Mouse (Mus musculus) ES-E14 (cell line): ENCODE data around the gene Nav2. TPM values are rescaled to one million over a fixed set of nuclear protein-coding genes. Genes with fewer than 3 reads are reported as not detected.

Experiments
- DNase-seq: peaks from one replicate; pipeline ENCODE4 v3.0.0-alpha.2; 2013; ENCODE audit warnings: low read depth, low spot score
- H3K27ac ChIP-seq: 2 replicates; pipeline ENCODE4 v1.5.1; 2012; ENCODE audit warnings: low read depth, mild to moderate bottlenecking, low read length, moderate library complexity, mixed read lengths; ENCODE audit not compliant: poor library complexity, insufficient read depth, severe bottlenecking
- H3K36me3 ChIP-seq: 2 replicates; pipeline ENCODE4 v1.6.1; 2012; ENCODE audit warnings: mild to moderate bottlenecking, low read length, moderate library complexity, mixed read lengths; ENCODE audit not compliant: control insufficient read depth, poor library complexity, insufficient read depth, severe bottlenecking
- H3K4me1 ChIP-seq, 2 experiments: fragments of 150-350 bp in 1 of 2; sonication (generic) in 1 of 2; 2 replicates each; pipeline ENCODE4 v1.6.1; 2012; ENCODE audit warnings: low read length in 2 of 2, mild to moderate bottlenecking in 1 of 2, mixed read lengths in 1 of 2; ENCODE audit not compliant: control insufficient read depth in 2 of 2, insufficient read depth in 2 of 2, poor library complexity in 1 of 2
- H3K4me3 ChIP-seq, 2 experiments: fragments of 150-350 bp in 1 of 2; sonication (generic) in 1 of 2; 2 replicates each; pipeline ENCODE4 v1.5.1; 2012; ENCODE audit warnings: low read length in 2 of 2, low read depth in 1 of 2, mild to moderate bottlenecking in 1 of 2, mixed read lengths in 1 of 2; ENCODE audit not compliant: insufficient read depth in 1 of 2, poor library complexity in 1 of 2, severe bottlenecking in 1 of 2
- H3K9ac ChIP-seq: 2 replicates; pipeline ENCODE4 v1.6.1; 2012; ENCODE audit warnings: low read depth, mild to moderate bottlenecking, low read length, mixed read lengths; ENCODE audit not compliant: poor library complexity, insufficient read depth, severe bottlenecking
- H3K9me3 ChIP-seq: fragments of 150-350 bp; sonication (generic); 2 replicates; pipeline ENCODE4 v1.6.1; 2012; ENCODE audit warnings: low read depth, mild to moderate bottlenecking, low read length; ENCODE audit not compliant: control insufficient read depth, insufficient read depth
- CHD2 ChIP-seq: IDR thresholded peaks from 2 replicates; pipeline ENCODE4 v1.6.1; 2014; ENCODE audit warnings: mild to moderate bottlenecking, low read depth, low read length, inconsistent platforms
- HCFC1 ChIP-seq: IDR thresholded peaks from 2 replicates; pipeline ENCODE4 v1.6.1; 2012; ENCODE audit warnings: low read length, inconsistent platforms, borderline replicate concordance; ENCODE audit not compliant: insufficient read depth
- MAFK ChIP-seq: IDR thresholded peaks from 2 replicates; pipeline ENCODE4 v1.6.1; 2014; ENCODE audit warnings: mild to moderate bottlenecking, low read depth, low read length, inconsistent platforms; ENCODE audit not compliant: insufficient read depth
- ZC3H11A ChIP-seq: IDR thresholded peaks from 2 replicates; pipeline ENCODE4 v1.6.1; 2012; ENCODE audit warnings: low read depth, mild to moderate bottlenecking, inconsistent platforms, low read length, borderline replicate concordance
- ZNF384 ChIP-seq: IDR thresholded peaks from 2 replicates; pipeline ENCODE4 v1.6.1; 2012; ENCODE audit warnings: low read depth, low read length, inconsistent platforms
- in situ Hi-C, 2 experiments: fragments of 600-800 bp; cut with MboI; formaldehyde crosslinking; loops; one replicate each; pipeline ENCODE4 v1.15.1; 2025; ENCODE audit warnings: low sequenced_read_pairs in 2 of 2, inconsistent platforms in 1 of 2; ENCODE audit not compliant: unreplicated experiment in 2 of 2
- total RNA-seq: library from RNA; depleted of rRNA; stranded (reverse); fragments of 300-350 nt; gene quantifications from 2 replicates; pipeline ENCODE4 v1.2.3, GENCODE M21; 2012

Gene Nav2
- total RNA-seq, 1 experiment, result 18.2 TPM

- H3K4me3 ChIP-seq, result no peak overlapping the region
- no peak for TF ChIP-seq CHD2
- TF ChIP-seq HCFC1, result no peak
- no peak for TF ChIP-seq ZC3H11A
- no peak for TF ChIP-seq ZNF384
- TF ChIP-seq MAFK, result no peak
- in situ Hi-C loops, result no loop called here
- H3K36me3 ChIP-seq, result peaks cover 4% of the 10 kb centered on the region; the same call in 1 of the 2 replicates
- DNase-seq, result no peak
- no peak overlapping the region for H3K27ac ChIP-seq
- peaks cover 0 to 2% of the 10 kb centered on the region in 2 experiments; a peak in 1 of 4 replicates for H3K4me1 ChIP-seq
- H3K9ac ChIP-seq, result no peak overlapping the region
- H3K9me3 ChIP-seq, result no peaks in the 10 kb centered on the region
Observed at GRCm38 (mm10) chr7:49409265-49409664, 500.7 kb downstream of the Nav2 start.

- Histone ChIP-seq H3K9me3 (no peaks in the 10 kb centered on the region), H3K4me3 (no peak overlapping the region), H3K36me3 (peaks cover 4% of the 10 kb centered on the region; the same call in 1 of the 2 replicates), H3K27ac (no peak overlapping the region), H3K9ac (no peak overlapping the region), H3K4me1 (peaks cover 0 to 2% of the 10 kb centered on the region in 2 experiments; a peak in 1 of 4 replicates)
- in situ Hi-C loops, result no loop called here
- no peak for DNase-seq
- TF ChIP-seq CHD2, result no peak
- TF ChIP-seq MAFK, result no peak
- TF ChIP-seq HCFC1, result no peak
- TF ChIP-seq ZC3H11A, result no peak
- TF ChIP-seq ZNF384, result no peak
Observed at GRCm38 (mm10) chr7:49410188-49410587, 501.7 kb downstream of the Nav2 start.

- no peak for DNase-seq
- in situ Hi-C loops, result no loop called here
- Histone ChIP-seq H3K9me3 (no peaks in the 10 kb centered on the region), H3K4me1 (peaks cover 0 to 2% of the 10 kb centered on the region in 2 experiments; a peak in 1 of 4 replicates), H3K27ac (no peak overlapping the region), H3K4me3 (no peak overlapping the region), H3K9ac (no peak overlapping the region), H3K36me3 (peaks cover 4% of the 10 kb centered on the region; the same call in 1 of the 2 replicates)
- TF ChIP-seq MAFK, result no peak
- no peak for TF ChIP-seq ZNF384
- TF ChIP-seq CHD2, result no peak
- TF ChIP-seq ZC3H11A, result no peak
- no peak for TF ChIP-seq HCFC1
Observed at GRCm38 (mm10) chr7:49410892-49411291, 502.4 kb downstream of the Nav2 start.

GRCm38 (mm10) chr7:49411803-49412202, 503.3 kb downstream of the Nav2 start:
- TF ChIP-seq ZNF384, result no peak
- no peak for TF ChIP-seq HCFC1
- no peak for TF ChIP-seq ZC3H11A
- TF ChIP-seq MAFK, result no peak

More at GRCm38 (mm10) chr7:49411803-49412202, 503.3 kb downstream of the Nav2 start:
- H3K9me3 ChIP-seq, result no peaks in the 10 kb centered on the region
- in situ Hi-C loops, result no loop called here
- H3K36me3 ChIP-seq, result peaks cover 4% of the 10 kb centered on the region; the same call in 1 of the 2 replicates
- H3K27ac ChIP-seq, result no peak overlapping the region
- H3K4me1 ChIP-seq, result peaks cover 0 to 2% of the 10 kb centered on the region in 2 experiments; a peak in 1 of 4 replicates
- DNase-seq, result no peak
- no peak overlapping the region for H3K4me3 ChIP-seq
- no peak overlapping the region for H3K9ac ChIP-seq
